Mouse (Mus musculus): ENCODE data around the gene Gm10134.

GRCm38 (mm10) chr2:28537634-28537920 is 31.7 kb downstream of the Gm10134 start:
- TF ChIP-seq USF1 (IDR thresholded peaks at IDR 0.05; ENCODE audit: low read depth) (no peak), MAX (IDR thresholded peaks at IDR 0.05) (no peak)

All from C2C12 (cell line).